15 mouse cellular contexts compared by ENCODE assay signal in genomic region chr6:127678320-127678719, GRCm38 (mm10).
"Had no signal": no experiment of that assay in that cellular context is flagged by ENCODE, and none has a peak within 500 bp of the region (broad histone marks: within the 10 kb centered on the region; RNA-seq: fewer than 3 reads in every experiment).

No protein-coding gene starts in this region.

- DNase-seq: kidney, adult 2 months; kidney, postnatal 14 days; lung, adult 18-20 months; lung, postnatal 36 days; midbrain, embryonic 14.5 days; right cerebral cortex, adult 18-20 months; right cerebral cortex, postnatal 25 days; thymus, postnatal 4 days had no signal

- H3K27me3 ChIP-seq: kidney, embryonic 15.5 days; neural tube, embryonic 15.5 days had no signal

- H3K27ac ChIP-seq: kidney, embryonic 15.5 days; limb, embryonic 13.5 days; liver, embryonic 14.5 days; midbrain, embryonic 10.5 days; neural tube, embryonic 15.5 days; stomach, postnatal 0 days had no signal

- H3K4me2 ChIP-seq: kidney, embryonic 15.5 days; limb, embryonic 13.5 days; neural tube, embryonic 15.5 days had no signal

- H3K9me3 ChIP-seq: kidney, embryonic 15.5 days; limb, embryonic 13.5 days; midbrain, embryonic 10.5 days; neural tube, embryonic 15.5 days had no signal

- H3K4me1 ChIP-seq: kidney, embryonic 15.5 days; limb, embryonic 13.5 days; midbrain, embryonic 10.5 days had no signal

- H3K4me3 ChIP-seq: kidney, embryonic 15.5 days; limb, embryonic 13.5 days; midbrain, embryonic 10.5 days; neural tube, embryonic 15.5 days had no signal

- ATAC-seq: lung, postnatal 0 days had no signal

- H3K36me3 ChIP-seq: kidney, embryonic 15.5 days; limb, embryonic 13.5 days; midbrain, embryonic 10.5 days; neural tube, embryonic 15.5 days had no signal

- H3K9ac ChIP-seq: kidney, embryonic 15.5 days; limb, embryonic 13.5 days; liver, embryonic 14.5 days; neural tube, embryonic 15.5 days had no signal
